19 mouse cellular contexts compared by ENCODE assay signal in genomic region chr1:146316172-146317158, GRCm38 (mm10).
DNase-seq lines count a peak whose midpoint lies in the region; ATAC-seq and TF ChIP-seq lines count a peak whose summit lies in the region.
"Had no signal": no experiment of that assay in that cellular context is flagged by ENCODE, and none has a peak within 500 bp of the region (broad histone marks: within the 10 kb centered on the region; RNA-seq: fewer than 3 reads in every experiment).

No protein-coding gene starts in this region.

- no peaks in the 10 kb centered on the region for H3K27me3 ChIP-seq in limb, embryonic 14.5 days (ENCODE audit: control insufficient read depth, insufficient read depth, low read length)
- no peaks in the 10 kb centered on the region for H3K27me3 ChIP-seq in limb, embryonic 10.5 days (ENCODE audit: low read depth, poor library complexity, severe bottlenecking)
- H3K27me3 ChIP-seq: forebrain, embryonic 15.5 days; heart, embryonic 15.5 days; hindbrain, embryonic 12.5 days; liver, embryonic 15.5 days; midbrain, embryonic 13.5 days had no signal

- WGBS in limb, embryonic 14.5 days = 73% methylated on average over 4 of the region's 4 CpGs
- WGBS in limb, embryonic 10.5 days = 92% methylated on average over 4 of the region's 4 CpGs

- H3K9ac ChIP-seq in limb, embryonic 14.5 days (ENCODE audit: low read depth, low read length, severe bottlenecking) = no peak overlapping the region
- H3K9ac ChIP-seq: forebrain, embryonic 15.5 days; heart, embryonic 15.5 days; hindbrain, embryonic 12.5 days; liver, embryonic 15.5 days; midbrain, embryonic 13.5 days had no signal

- H3K4me2 ChIP-seq in limb, embryonic 14.5 days (replicated peaks; ENCODE audit: low read depth, low read length, severe bottlenecking) = no peak overlapping the region
- H3K4me2 ChIP-seq: forebrain, embryonic 15.5 days; heart, embryonic 15.5 days; hindbrain, embryonic 12.5 days; liver, embryonic 15.5 days; midbrain, embryonic 13.5 days had no signal

- no peaks in the 10 kb centered on the region for H3K4me1 ChIP-seq in limb, embryonic 14.5 days (ENCODE audit: control insufficient read depth, insufficient read depth, low read length)
- no peaks in the 10 kb centered on the region for H3K4me1 ChIP-seq in limb, embryonic 10.5 days
- H3K4me1 ChIP-seq: forebrain, embryonic 15.5 days; heart, embryonic 15.5 days; hindbrain, embryonic 12.5 days; liver, embryonic 15.5 days; midbrain, embryonic 13.5 days had no signal

- H3K36me3 ChIP-seq in limb, embryonic 14.5 days (ENCODE audit: control insufficient read depth, insufficient read depth, low read length) = no peaks in the 10 kb centered on the region
- no peaks in the 10 kb centered on the region for H3K36me3 ChIP-seq in limb, embryonic 10.5 days
- H3K36me3 ChIP-seq: forebrain, embryonic 15.5 days; heart, embryonic 15.5 days; hindbrain, embryonic 12.5 days; liver, embryonic 15.5 days; midbrain, embryonic 13.5 days had no signal

- no peak overlapping the region for H3K27ac ChIP-seq in limb, embryonic 14.5 days (replicated peaks; ENCODE audit: low read depth, low read length)
- H3K27ac ChIP-seq in limb, embryonic 10.5 days = no peak overlapping the region
- H3K27ac ChIP-seq: forebrain, embryonic 15.5 days; heart, embryonic 15.5 days; hindbrain, embryonic 12.5 days; liver, embryonic 15.5 days; midbrain, embryonic 13.5 days had no signal

- H3K9me3 ChIP-seq in limb, embryonic 14.5 days (ENCODE audit: control insufficient read depth, low read length) = no peaks in the 10 kb centered on the region
- H3K9me3 ChIP-seq in limb, embryonic 10.5 days (replicated peaks) = no peaks in the 10 kb centered on the region
- H3K9me3 ChIP-seq: forebrain, embryonic 15.5 days; heart, embryonic 15.5 days; hindbrain, embryonic 12.5 days; liver, embryonic 15.5 days; midbrain, embryonic 13.5 days had no signal

- no peak overlapping the region for H3K4me3 ChIP-seq in limb, embryonic 14.5 days (replicated peaks; ENCODE audit: low read length)
- H3K4me3 ChIP-seq in limb, embryonic 10.5 days = no peak overlapping the region
- H3K4me3 ChIP-seq: forebrain, embryonic 15.5 days; heart, embryonic 15.5 days; hindbrain, embryonic 12.5 days; liver, embryonic 15.5 days; midbrain, embryonic 13.5 days had no signal

- DNase-seq in adrenal gland, adult 8-10 months = peak; percentile 43
- no peak for DNase-seq in adrenal gland, adult 18-20 months (ENCODE audit: low spot score in 2 of 2)
- peak; percentile 5 for DNase-seq in limb, embryonic 14.5 days (ENCODE audit: low spot score)
- no peak for DNase-seq in limb, embryonic 10.5 days (ENCODE audit: low spot score)
- DNase-seq in adrenal gland, postnatal 14 days = peak; percentile 46
- no peak for DNase-seq in spleen, adult 18-20 months
- no peak for DNase-seq in cerebellum, adult 8-10 months
- DNase-seq: cerebellum, adult 11-12 months; gastrocnemius, postnatal 10 days; kidney, postnatal 36 days; layer of hippocampus, postnatal 36 days; right cerebral cortex, adult 18-20 months; thymus, postnatal 4 days had no signal

- no peak for TF ChIP-seq POLR2A in limb, embryonic 14.5 days (IDR thresholded peaks at IDR 0.05; ENCODE audit: borderline replicate concordance, extremely low read depth, insufficient read depth, insufficient read length)

- no peak for ATAC-seq in limb, embryonic 14.5 days (ENCODE audit: low FRiP score, low read depth)
- ATAC-seq in megakaryocyte, adult 5-6 weeks (ENCODE audit: poor library complexity, severe bottlenecking) = peak; percentile 53
- ATAC-seq: forebrain, embryonic 15.5 days; midbrain, embryonic 13.5 days had no signal

Comparison
In these comparisons a context has a peak if more than half of its experiments do, and no peak if none do; other contexts are left out.
1. DNase-seq: peak in adrenal gland, adult 8-10 months (single experiment), limb, embryonic 14.5 days (single experiment) and adrenal gland, postnatal 14 days (single experiment); none in adrenal gland, adult 18-20 months (0 of 2), limb, embryonic 10.5 days (single experiment), spleen, adult 18-20 months (0 of 2) and cerebellum, adult 8-10 months (single experiment).